Mouse (Mus musculus) testis, postnatal 10 days (tissue): ENCODE results near the gene Olfr329-ps.
"Not testable (repeated sequence)": the region's sequence is repeated elsewhere in the genome, so short reads cannot be mapped to it uniquely, and the experiment has no call there.

Experiments
- DNase-seq: peaks from one replicate; pipeline ENCODE4 v3.0.0; 2021; ENCODE audit warnings: low spot score

Gene Olfr329-ps

DNA sequence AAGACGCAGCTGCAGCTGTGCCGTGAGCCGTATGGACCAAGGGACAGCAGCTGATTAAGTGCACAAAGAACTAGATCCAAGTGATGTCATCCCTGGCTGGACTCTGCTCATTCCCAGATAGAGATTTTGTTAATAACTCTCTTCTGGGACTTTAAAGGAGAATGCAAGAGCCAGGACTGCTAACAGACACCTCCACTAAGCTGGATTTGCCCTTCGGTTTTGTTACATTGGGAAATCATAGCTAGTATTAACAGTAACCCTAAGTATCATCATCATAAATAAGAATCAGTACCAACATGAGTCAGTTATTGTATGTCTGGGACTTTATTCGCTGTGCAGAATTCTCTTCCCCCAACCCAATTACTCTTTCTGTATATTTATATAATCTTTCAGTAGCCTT lies at the start of gene Olfr329-ps:
Gene Olfr329-ps (minus strand): TSS at position 101 of the 400 bp plus-strand sequence.
- DNase-seq: no peak

DNA sequence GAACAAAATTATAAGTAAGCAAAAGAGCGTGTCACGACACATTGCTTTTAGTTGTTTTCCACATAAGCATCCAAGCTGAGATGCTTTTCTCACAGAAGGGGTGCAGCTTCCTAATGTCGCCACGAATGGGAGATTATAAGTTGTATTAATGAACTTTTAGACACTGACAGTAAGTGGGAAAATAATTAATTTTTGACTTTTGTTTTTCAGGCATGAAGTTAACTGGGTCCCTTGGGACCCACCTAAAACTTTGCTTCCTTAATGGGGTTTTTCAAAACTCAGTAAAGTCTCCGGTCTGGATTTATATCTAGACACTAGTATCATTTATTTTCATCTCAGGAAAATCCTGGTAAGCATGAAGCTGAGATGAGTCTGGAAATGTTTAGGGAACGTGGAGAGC lies 48.6 kb upstream of the Olfr329-ps start, which contains the start of gene Olfr324:
Gene Olfr324 (plus strand): TSS at position 301 of the 400 bp plus-strand sequence.
- no peak for DNase-seq

DNA sequence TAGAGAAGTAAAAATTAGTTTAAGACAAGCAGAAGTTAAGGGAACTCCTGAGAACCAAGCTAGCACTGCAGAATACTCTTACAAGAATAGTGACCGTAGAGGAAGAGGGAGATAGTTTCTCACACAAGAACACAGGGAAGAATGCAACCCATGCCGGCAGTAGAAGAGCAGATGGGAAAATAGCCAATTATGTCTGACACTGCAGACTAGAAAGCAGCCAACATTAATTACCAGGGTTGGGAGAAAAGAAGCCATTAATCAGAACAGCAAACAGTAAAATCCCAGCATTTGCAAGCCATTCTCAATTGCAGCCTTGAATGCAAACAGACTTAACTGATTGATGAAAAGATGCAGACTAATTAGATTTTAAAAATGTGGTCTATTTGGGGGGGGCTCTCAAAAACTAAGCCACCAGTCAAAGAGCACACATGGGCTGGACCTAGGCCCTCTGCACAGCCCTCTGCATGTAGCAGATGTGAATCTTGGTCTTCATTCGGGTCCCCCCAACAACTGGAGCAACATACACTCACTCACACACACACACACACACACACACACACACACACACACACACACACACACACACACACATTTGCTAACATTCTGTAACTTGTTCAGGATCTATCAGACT lies 42.5 kb upstream of the Olfr329-ps start:
- DNase-seq: no peak

DNA sequence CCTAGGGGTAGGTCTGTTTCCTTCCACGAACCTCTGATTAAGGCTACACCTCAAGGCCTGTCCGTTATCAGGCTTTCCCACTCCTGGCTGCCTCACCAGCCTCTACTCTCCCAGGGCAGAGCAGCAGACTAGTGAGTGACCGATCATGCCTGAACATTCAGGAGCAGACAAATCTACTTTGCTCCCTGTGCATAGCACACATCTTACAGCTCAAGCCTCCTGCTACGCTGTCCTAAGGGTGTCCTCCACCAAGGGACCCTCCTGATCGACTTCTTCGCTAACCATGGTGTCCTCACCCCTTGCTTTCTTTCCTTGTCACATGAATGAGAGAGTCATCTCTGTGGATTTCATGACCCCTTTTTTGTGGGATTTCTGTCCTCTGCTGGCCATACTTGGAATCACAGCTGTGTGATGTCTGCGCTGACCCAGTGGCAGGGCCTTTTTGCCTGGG lies 41.7 kb upstream of the Olfr329-ps start:
- peak; percentile 74 for DNase-seq

DNA sequence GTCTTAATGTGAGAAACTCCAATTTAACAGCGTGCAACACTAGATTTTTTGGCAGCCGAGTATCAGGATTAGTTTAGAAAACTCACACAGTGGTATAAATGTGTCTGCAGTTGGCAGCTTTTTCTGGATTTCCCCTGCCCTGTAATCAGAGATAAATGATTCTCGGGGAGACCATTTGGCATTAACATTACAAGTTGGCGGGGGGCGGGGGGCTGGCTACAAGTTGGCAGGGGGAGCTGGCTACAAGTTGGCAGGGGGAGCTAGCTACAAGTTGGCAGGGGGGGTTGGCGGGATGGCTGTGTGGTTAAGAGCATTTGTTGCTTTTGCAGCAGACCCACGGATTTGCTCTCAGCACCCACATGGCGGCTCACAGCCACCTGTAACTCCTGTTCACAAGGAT lies 32.4 kb upstream of the Olfr329-ps start:
- no peak for DNase-seq

DNA sequence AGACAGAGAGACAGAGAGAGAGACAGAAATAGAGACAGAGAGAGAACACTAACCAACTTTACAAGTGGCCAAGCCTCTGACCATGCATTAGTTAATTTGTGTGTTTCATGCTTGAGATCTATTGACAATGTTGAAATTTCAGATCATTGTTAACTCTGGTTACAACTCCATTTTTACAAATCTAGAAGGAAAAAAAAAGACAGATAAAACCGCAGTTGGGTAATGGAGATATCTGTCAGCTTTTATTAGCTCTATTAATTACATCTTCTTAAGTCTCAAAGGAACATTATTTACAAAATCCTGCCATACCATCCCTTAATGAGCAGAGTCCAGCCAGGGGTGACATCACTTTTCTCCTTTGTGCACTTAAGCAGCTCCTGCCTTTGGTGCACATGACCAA lies 31.2 kb upstream of the Olfr329-ps start, which contains the start of gene Olfr325:
Gene Olfr325 (plus strand): TSS at position 301 of the 400 bp plus-strand sequence.
- no peak for DNase-seq

DNA sequence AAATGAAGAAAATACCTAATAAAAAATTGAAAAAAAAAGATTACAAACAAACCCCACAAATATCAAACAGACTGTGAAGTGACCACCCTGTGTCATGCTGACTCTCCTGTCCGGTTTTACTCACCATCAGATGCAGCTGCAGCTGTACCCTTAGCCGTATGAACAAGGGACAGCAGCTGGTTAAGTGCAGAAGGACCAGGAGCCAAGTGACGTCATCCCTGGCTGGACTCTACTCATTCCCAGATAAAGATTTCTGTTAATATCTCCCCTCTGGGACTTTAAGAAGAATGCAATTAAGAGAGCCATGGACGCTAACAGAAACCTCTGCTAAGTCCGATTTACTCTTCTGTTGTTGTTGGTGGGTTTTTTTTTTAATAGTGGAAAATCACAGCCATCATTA lies 24.2 kb upstream of the Olfr329-ps start, which contains the start of gene Olfr224:
Gene Olfr224 (minus strand): TSS at position 149 of the 400 bp plus-strand sequence.
- no peak for DNase-seq

DNA sequence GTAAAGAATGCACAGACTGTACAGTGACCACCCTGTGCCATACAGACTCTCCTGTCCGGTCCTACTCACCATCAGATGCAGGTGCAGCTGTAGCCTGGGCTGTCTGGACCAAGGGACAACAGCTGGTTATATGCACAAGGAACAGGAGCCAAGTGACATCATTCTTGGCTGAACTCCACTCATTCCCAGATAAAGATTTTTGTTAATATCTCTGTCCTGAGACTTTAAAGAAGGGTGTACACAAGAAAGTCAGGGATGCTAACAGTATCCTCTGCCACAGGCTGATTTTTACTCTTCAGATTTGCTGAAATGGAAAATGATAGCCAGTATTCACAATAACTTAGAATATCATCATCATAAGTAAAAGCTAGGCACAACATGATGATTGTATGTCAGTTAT lies 9.3 kb upstream of the Olfr329-ps start, which contains the start of gene Olfr328:
Gene Olfr328 (minus strand): TSS at position 101 of the 400 bp plus-strand sequence.
- no peak for DNase-seq

DNA sequence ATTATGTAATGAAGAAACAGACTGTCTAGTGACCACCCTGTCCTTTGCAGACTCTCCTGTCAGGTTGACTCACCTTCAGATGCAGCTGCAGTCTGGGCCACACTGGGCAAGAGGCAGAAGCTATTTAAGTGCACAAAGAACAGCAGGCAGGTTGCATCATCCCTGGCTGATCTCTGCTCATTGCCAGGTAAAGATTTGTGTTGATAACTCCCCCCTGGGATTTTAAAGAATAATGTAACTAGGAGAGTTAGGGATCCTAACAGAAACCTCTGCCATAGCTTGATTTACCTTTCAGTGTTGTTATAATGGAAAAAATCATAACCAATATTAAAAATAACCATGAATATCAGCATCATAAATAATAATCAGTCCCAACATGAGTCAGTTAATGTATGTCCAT lies 11.5 kb downstream of the Olfr329-ps start, which contains the start of gene Olfr330:
Gene Olfr330 (minus strand): TSS at position 101 of the 400 bp plus-strand sequence.
- not testable (repeated sequence) for DNase-seq

DNA sequence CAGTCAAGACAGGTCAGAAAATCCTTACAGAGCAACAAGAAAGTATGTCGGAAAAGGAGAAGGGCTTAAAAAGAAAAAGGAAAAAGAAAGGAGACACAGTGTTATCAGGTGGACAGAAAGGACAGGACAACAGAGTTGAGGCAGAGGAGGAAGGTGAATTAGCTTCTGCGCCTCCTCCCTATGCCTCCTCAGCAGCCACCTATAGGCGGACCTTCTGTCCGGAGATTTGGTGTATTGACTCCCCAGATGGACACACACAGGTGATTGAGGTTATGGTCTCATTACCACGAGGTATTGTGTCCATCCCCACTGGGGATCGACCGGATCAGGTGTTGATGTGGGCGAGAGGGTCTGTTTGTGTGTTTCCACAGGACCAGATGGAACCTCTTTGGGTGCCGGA lies 26.5 kb downstream of the Olfr329-ps start:
- peak; percentile 58 for DNase-seq

DNA sequence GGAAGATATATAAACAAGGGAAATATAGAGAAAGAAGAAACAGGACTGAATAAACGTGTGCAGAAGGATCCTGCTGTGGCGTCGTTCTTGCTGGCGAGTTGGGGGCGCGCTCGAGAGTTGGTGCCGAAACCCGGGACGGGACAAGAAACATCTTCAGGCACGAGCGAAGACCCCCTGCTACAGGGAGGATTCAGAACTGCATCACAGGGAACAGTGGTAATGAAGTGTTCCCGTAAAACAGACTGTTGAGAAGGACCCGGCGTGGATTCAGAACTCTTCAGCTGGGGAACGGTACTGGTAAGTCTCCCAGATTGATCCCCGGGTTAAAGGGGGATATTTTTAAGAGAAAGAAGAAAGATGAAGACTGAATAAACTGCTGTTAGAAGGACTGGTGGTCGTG lies 27.3 kb downstream of the Olfr329-ps start:
- DNase-seq: peak; percentile 90

DNA sequence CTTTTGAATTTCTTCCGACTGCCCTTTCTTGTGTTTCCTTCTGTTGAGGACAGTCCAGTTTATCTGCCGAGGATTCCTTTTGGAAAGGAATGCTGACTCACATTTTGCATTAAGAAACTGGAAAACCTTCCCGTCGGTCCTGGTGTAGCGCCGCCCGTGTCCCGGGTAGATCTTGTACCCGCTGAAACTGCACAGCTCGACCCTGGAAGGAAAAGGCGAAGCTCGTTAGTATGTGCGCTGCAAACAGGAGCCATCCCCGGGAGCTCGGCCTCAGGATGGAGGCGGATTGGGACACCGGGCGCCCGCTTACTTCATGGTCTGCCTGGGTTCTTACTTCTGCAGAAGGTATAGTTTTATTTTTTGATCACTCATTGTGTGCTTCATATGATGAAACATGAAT lies 37.2 kb downstream of the Olfr329-ps start:
- not testable (repeated sequence) for DNase-seq

DNA sequence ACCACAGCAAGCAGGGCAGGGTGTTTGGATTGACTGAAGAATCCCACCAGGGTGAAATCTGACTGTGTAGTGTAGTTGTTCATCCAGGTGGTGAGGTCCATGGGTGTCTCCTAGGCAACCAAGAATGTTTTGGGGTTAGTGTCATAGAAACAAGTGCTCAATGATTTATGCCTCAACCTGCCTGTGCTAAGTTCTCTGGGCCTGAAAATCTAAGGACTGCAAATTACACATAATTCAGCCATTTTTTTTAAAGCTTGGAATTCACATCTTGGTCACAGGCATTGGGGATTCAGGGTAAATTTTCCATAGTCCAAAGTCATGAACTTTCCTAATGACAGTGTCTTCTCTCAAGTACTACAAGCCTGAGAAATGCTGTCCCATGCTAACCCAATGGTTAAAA lies 43.8 kb downstream of the Olfr329-ps start, which contains the start of gene Olfr331:
Gene Olfr331 (minus strand): TSS at position 101 of the 400 bp plus-strand sequence.
- DNase-seq: not testable (repeated sequence)

DNA sequence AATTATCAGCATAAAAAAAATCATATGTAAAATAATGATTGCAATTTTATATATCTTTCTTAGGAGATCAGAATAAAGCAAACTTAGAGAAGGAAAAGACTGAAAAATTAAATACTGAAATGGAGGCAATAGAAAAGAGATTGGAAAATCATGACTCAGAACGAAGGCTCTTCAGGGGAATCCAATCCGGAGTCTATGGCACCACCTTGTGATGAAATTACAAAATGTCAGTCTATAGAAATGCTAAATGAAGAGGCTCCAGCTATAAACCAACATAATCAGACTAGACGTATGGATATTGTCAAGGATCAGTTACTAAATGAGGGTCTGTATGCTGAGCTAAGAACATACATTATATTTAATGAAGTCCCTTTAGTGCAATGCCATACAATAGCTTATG lies 46.9 kb downstream of the Olfr329-ps start:
- DNase-seq: no peak

DNA sequence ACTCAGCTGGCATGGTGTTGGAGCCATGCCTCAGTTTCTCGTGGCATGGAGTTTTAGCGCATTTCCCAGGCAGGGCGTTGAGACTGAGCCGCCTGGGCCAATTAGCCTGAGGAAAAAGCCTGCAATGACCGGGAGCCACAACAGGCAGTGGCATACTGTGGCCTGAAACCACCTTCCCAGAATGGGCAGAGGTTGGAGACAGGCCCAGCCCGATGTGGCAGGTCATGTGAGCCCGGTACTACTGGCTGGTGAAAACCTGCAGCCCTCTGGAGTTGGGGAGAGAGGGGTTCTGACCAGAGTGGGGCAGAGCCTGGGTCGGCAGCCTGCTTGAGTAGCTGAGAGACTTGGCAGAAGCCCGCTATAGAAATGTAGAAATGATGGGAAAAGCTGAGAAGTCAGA lies 47.5 kb downstream of the Olfr329-ps start:
- DNase-seq: no peak

DNA sequence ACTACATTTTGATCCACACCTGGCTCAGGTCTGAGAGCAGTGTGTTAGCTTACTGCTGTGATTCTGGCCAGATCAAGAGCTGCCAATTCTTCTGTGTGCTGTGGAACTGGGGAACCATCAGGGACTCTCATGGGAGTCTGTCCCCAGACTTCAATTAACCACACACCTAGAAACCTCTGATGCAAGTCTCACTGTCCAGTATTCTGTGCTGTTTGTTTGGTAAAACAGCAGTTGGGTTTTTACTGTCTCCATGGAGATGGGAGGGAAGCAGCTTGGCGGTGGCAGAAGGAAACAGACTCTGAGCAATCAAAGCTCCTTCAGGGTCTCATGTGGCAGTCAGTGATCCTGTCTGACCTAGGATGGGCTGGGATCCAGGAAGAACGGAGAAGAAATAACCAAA lies 53.8 kb downstream of the Olfr329-ps start, which contains the start of gene Olfr332:
Gene Olfr332 (minus strand): TSS at position 101 of the 400 bp plus-strand sequence.
- DNase-seq: no peak
